Mouse (Mus musculus): ENCODE results near the gene Fbxo2. TPM values are rescaled to one million over a fixed set of nuclear protein-coding genes. Genes with fewer than 3 reads are reported as not detected.
"Not testable (repeated sequence)": the region's sequence is repeated elsewhere in the genome, so short reads cannot be mapped to it uniquely, and the experiment has no call there.

Gene Fbxo2
- polyA plus RNA-seq, 1 experiment from 2014 or later, result 1.3 TPM

GRCm38 (mm10) chr4:148188767-148189166 lies 28.3 kb downstream of the Fbxo2 start:
- H3K4me3 ChIP-seq; H3K36me3 ChIP-seq; H3K9me3 ChIP-seq (replicated peaks); H3K27ac ChIP-seq (replicated peaks); DNase-seq (ENCODE audit: low spot score): not testable (repeated sequence)
- Histone ChIP-seq H3K27me3 (ENCODE audit: low read depth, poor library complexity, severe bottlenecking) (peaks cover 41% of the 10 kb centered on the region), H3K4me1 (peaks cover 38% of the 10 kb centered on the region)
- 94% methylated on average over 1 of the region's 1 CpGs for WGBS

GRCm38 (mm10) chr4:148192707-148193245 lies 32.4 kb downstream of the Fbxo2 start:
- WGBS, result 39% methylated on average over 11 of the region's 11 CpGs
- Histone ChIP-seq H3K27ac (replicated peaks) (no peak overlapping the region), H3K36me3 (no peaks in the 10 kb centered on the region), H3K4me1 (peaks cover 20% of the 10 kb centered on the region), H3K27me3 (ENCODE audit: low read depth, poor library complexity, severe bottlenecking) (peaks cover 31% of the 10 kb centered on the region), H3K4me3 (no peak overlapping the region), H3K9me3 (replicated peaks) (no peaks in the 10 kb centered on the region)
- DNase-seq (ENCODE audit: low spot score), result no peak

GRCm38 (mm10) chr4:148194400-148194799 lies 34.0 kb downstream of the Fbxo2 start:
- H3K4me1 ChIP-seq, result peaks cover 29% of the 10 kb centered on the region

GRCm38 (mm10) chr4:148198721-148199120 lies 38.3 kb downstream of the Fbxo2 start:
- Histone ChIP-seq H3K27ac (replicated peaks) (no peak overlapping the region), H3K36me3 (no peaks in the 10 kb centered on the region), H3K27me3 (ENCODE audit: low read depth, poor library complexity, severe bottlenecking) (peaks cover 38% of the 10 kb centered on the region), H3K4me1 (peaks cover 21% of the 10 kb centered on the region), H3K4me3 (no peak overlapping the region), H3K9me3 (replicated peaks) (no peaks in the 10 kb centered on the region)
- 45% methylated on average over 10 of the region's 10 CpGs for WGBS
- no peak for DNase-seq (ENCODE audit: low spot score)

More at GRCm38 (mm10) chr4:148194400-148194799, 34.0 kb downstream of the Fbxo2 start:
- Histone ChIP-seq H3K36me3 (no peaks in the 10 kb centered on the region), H3K27me3 (ENCODE audit: low read depth, poor library complexity, severe bottlenecking) (peaks cover 36% of the 10 kb centered on the region), H3K9me3 (replicated peaks) (no peaks in the 10 kb centered on the region), H3K4me3 (no peak overlapping the region), H3K27ac (replicated peaks) (no peak overlapping the region)
- no peak for DNase-seq (ENCODE audit: low spot score)

GRCm38 (mm10) chr4:148203557-148203956 lies 43.1 kb downstream of the Fbxo2 start:
- Histone ChIP-seq H3K36me3 (no peaks in the 10 kb centered on the region), H3K27ac (replicated peaks) (no peak overlapping the region), H3K27me3 (ENCODE audit: low read depth, poor library complexity, severe bottlenecking) (peaks cover 25% of the 10 kb centered on the region), H3K4me1 (peaks cover 30% of the 10 kb centered on the region), H3K4me3 (no peak overlapping the region), H3K9me3 (replicated peaks) (no peaks in the 10 kb centered on the region)
- WGBS, result 94% methylated on average over 2 of the region's 2 CpGs
- DNase-seq (ENCODE audit: low spot score), result no peak

GRCm38 (mm10) chr4:148204061-148204872 lies 43.8 kb downstream of the Fbxo2 start:
- peaks cover 18% of the 10 kb centered on the region for H3K27me3 ChIP-seq (ENCODE audit: low read depth, poor library complexity, severe bottlenecking)
- 55% methylated on average over 15 of the region's 15 CpGs for WGBS
- H3K9me3 ChIP-seq (replicated peaks), result no peaks in the 10 kb centered on the region
- DNase-seq (ENCODE audit: low spot score), result no peak
- H3K27ac ChIP-seq (replicated peaks), result peak overlapping the region; percentile 53
- peaks cover 27% of the 10 kb centered on the region for H3K4me1 ChIP-seq
- no peaks in the 10 kb centered on the region for H3K36me3 ChIP-seq
- no peak overlapping the region for H3K4me3 ChIP-seq

GRCm38 (mm10) chr4:148204873-148205232 lies 44.4 kb downstream of the Fbxo2 start:
- DNase-seq (ENCODE audit: low spot score), result no peak
- Histone ChIP-seq H3K27me3 (ENCODE audit: low read depth, poor library complexity, severe bottlenecking) (peaks cover 12% of the 10 kb centered on the region), H3K4me1 (peaks cover 27% of the 10 kb centered on the region), H3K9me3 (replicated peaks) (no peaks in the 10 kb centered on the region), H3K27ac (replicated peaks) (no peak overlapping the region), H3K36me3 (no peaks in the 10 kb centered on the region), H3K4me3 (no peak overlapping the region)
- 73% methylated on average over 6 of the region's 6 CpGs for WGBS

GRCm38 (mm10) chr4:148214460-148215136 lies 54.2 kb downstream of the Fbxo2 start:
- no peak for DNase-seq (ENCODE audit: low spot score)
- no peak overlapping the region for H3K4me3 ChIP-seq
- 50% methylated on average over 5 of the region's 5 CpGs for WGBS
- no peaks in the 10 kb centered on the region for H3K36me3 ChIP-seq
- peaks cover 42% of the 10 kb centered on the region for H3K27me3 ChIP-seq (ENCODE audit: low read depth, poor library complexity, severe bottlenecking)
- no peaks in the 10 kb centered on the region for H3K9me3 ChIP-seq (replicated peaks)
- no peak overlapping the region for H3K27ac ChIP-seq (replicated peaks)
- peaks cover 26% of the 10 kb centered on the region for H3K4me1 ChIP-seq

GRCm38 (mm10) chr4:148215264-148215900 lies 55.0 kb downstream of the Fbxo2 start:
- Histone ChIP-seq H3K4me1 (peaks cover 27% of the 10 kb centered on the region), H3K27ac (replicated peaks) (no peak overlapping the region), H3K36me3 (no peaks in the 10 kb centered on the region), H3K4me3 (no peak overlapping the region), H3K9me3 (replicated peaks) (no peaks in the 10 kb centered on the region), H3K27me3 (ENCODE audit: low read depth, poor library complexity, severe bottlenecking) (peaks cover 50% of the 10 kb centered on the region)
- WGBS, result 60% methylated on average over 11 of the region's 11 CpGs
- no peak for DNase-seq (ENCODE audit: low spot score)

Small RNA genes lying within 50 kb of the gene (microRNA-seq; reads per million reads assigned to microRNA genes)
- gene Mir7022, result not detected

Other genes with a start within 250 kb of the Fbxo2 start
- 26.9 and 28.2 TPM in 2 replicates for gene Plod1, start 223.9 kb upstream of the Fbxo2 start, polyA plus RNA-seq (2016; fragmentation: Nextera tagmentation; extraction: Ambion mirVana)
- gene 2510039O18Rik, start 219.7 kb upstream of the Fbxo2 start, polyA plus RNA-seq (2016; fragmentation: Nextera tagmentation; extraction: Ambion mirVana), result 11.6 and 11.7 TPM in 2 replicates
- gene Nppb, start 174.8 kb upstream of the Fbxo2 start, polyA plus RNA-seq (2016; fragmentation: Nextera tagmentation; extraction: Ambion mirVana), result not detected in 2 replicates
- 0.25 and 0.67 TPM in 2 replicates for gene Nppa, start 159.9 kb upstream of the Fbxo2 start, polyA plus RNA-seq (2016; fragmentation: Nextera tagmentation; extraction: Ambion mirVana)
- gene Clcn6, start 121.8 kb upstream of the Fbxo2 start, polyA plus RNA-seq (2016; fragmentation: Nextera tagmentation; extraction: Ambion mirVana), result 15.6 and 20.4 TPM in 2 replicates
- gene Mthfr, start 121.5 kb upstream of the Fbxo2 start, polyA plus RNA-seq (2016; fragmentation: Nextera tagmentation; extraction: Ambion mirVana), result 25.4 and 33.3 TPM in 2 replicates
- 16.4 and 17.4 TPM in 2 replicates for gene Agtrap, start 72.6 kb upstream of the Fbxo2 start, polyA plus RNA-seq (2016; fragmentation: Nextera tagmentation; extraction: Ambion mirVana)
- 72.6 and 85.2 TPM in 2 replicates for gene Mad2l2, start 30.2 kb upstream of the Fbxo2 start, polyA plus RNA-seq (2016; fragmentation: Nextera tagmentation; extraction: Ambion mirVana)
- 5.3 and 7.5 TPM in 2 replicates for gene Draxin, start 29.9 kb upstream of the Fbxo2 start, polyA plus RNA-seq (2016; fragmentation: Nextera tagmentation; extraction: Ambion mirVana)
- gene Fbxo6, start 8.5 kb upstream of the Fbxo2 start, polyA plus RNA-seq (2016; fragmentation: Nextera tagmentation; extraction: Ambion mirVana), result 11.4 and 13.0 TPM in 2 replicates
- gene Fbxo44, start 139 bp upstream of the Fbxo2 start, polyA plus RNA-seq (2016; fragmentation: Nextera tagmentation; extraction: Ambion mirVana), result 39.6 and 58.5 TPM in 2 replicates
- 3.2 and 3.7 TPM in 2 replicates for gene Disp3, start 127.3 kb downstream of the Fbxo2 start, polyA plus RNA-seq (2016; fragmentation: Nextera tagmentation; extraction: Ambion mirVana)